Mouse (Mus musculus) bone marrow macrophage, adult 2 months (primary cell): ENCODE measurements around the gene Mfrp.

Experiments used
- CTCF ChIP-seq: IDR thresholded peaks from 2 replicates; pipeline ENCODE4 v1.5.1; 2012; ENCODE audit warnings: low read depth, mild to moderate bottlenecking, low read length, moderate library complexity
- POLR2A ChIP-seq: IDR thresholded peaks from 2 replicates; pipeline ENCODE4 v1.6.1; 2012; ENCODE audit warnings: mild to moderate bottlenecking, low read depth, low read length, borderline replicate concordance

- no peak for TF ChIP-seq CTCF
- no peak for TF ChIP-seq POLR2A
Measured at GRCm38 (mm10) chr9:44084236-44084635, 17.3 kb upstream of the Mfrp start.
